Mouse (Mus musculus): Measurements from ENCODE around the gene Psma2. TPM values are rescaled to one million over a fixed set of nuclear protein-coding genes. Genes with fewer than 3 reads are reported as not detected.

The Psma2 gene
- polyA plus RNA-seq, 1 experiment from 2014 or later, result 244 TPM

DNA sequence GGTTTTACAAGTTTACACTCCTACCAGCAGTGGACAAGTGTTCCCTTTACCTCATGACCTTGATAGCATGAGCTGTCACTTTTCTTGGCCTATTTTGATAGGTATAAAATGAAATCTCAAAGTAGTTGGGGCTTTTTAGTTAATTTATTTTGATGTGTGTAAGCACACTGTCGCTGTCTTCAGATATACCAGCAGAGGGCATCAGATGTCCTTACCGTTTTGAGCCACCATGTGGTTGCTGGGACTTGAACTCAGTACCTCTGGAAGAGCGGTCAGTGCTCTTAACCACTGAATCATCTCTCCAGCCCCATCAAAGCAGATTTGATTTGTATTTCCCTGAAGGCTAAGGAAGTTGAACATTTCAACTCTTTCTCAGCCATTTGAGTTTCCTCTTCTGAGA is 75.9 kb downstream of the Psma2 start:
- Histone ChIP-seq H3K27ac (no peak overlapping the region), H3K9me3 (no peaks in the 10 kb centered on the region), H3K36me3 (replicated peaks) (no peaks in the 10 kb centered on the region), H3K4me1 (no peaks in the 10 kb centered on the region), H3K27me3 (ENCODE audit: poor library complexity, severe bottlenecking) (no peaks in the 10 kb centered on the region), H3K4me3 (no peak overlapping the region)
- 67% methylated on average over 3 of the region's 3 CpGs for WGBS
- no peak for DNase-seq (ENCODE audit: extremely low spot score, low spot score)

DNA sequence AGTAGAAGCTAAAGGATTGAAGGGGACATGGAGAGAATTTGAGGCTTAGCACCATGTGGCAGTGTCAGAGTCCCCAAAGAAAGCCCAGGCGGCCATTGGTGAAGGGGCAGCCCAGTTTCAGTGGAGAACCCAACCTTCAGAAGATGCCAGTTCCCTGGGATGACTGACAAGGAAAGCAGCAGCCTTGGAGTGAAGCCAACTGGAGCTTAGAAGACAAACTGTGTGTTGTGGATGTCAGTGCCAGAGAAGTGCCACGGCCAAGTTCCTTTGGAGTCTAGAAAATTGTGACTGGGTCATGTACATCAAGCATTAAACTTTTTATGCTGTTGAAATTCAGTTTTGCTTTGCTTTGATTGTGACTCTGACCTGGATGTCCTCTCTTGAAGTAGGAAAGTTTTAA is 103.8 kb downstream of the Psma2 start:
- Histone ChIP-seq H3K4me1 (peaks cover 6% of the 10 kb centered on the region), H3K27ac (no peak overlapping the region), H3K27me3 (ENCODE audit: poor library complexity, severe bottlenecking) (no peaks in the 10 kb centered on the region), H3K9me3 (no peaks in the 10 kb centered on the region), H3K36me3 (replicated peaks) (no peaks in the 10 kb centered on the region), H3K4me3 (no peak overlapping the region)
- no peak for DNase-seq (ENCODE audit: extremely low spot score, low spot score)
- WGBS, result 85% methylated on average over 2 of the region's 2 CpGs

DNA sequence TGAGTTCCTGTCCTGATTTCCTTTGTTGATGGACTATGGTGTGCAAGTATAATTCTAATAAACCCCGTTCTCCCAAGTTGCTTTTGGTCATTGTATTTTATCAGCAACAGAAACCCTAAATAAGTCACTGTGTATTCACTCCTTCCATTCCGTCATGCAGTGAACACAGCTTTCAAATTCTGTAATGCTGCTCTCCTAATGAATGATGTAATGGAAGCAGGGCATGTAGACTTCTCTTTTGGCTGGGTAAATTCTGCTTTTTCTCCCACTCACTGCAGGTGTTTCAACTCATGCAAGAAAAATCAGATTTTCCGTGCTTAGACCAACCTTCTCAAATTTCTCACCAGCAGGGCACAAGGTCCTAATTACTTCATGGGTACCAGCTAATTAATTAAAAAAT is 104.7 kb downstream of the Psma2 start:
- no peak overlapping the region for H3K27ac ChIP-seq
- 49% methylated on average over 3 of the region's 3 CpGs for WGBS
- H3K27me3 ChIP-seq (ENCODE audit: poor library complexity, severe bottlenecking), result no peaks in the 10 kb centered on the region
- no peaks in the 10 kb centered on the region for H3K36me3 ChIP-seq (replicated peaks)
- no peaks in the 10 kb centered on the region for H3K9me3 ChIP-seq
- DNase-seq (ENCODE audit: extremely low spot score, low spot score), result no peak
- H3K4me1 ChIP-seq, result peaks cover 6% of the 10 kb centered on the region
- H3K4me3 ChIP-seq, result no peak overlapping the region

Other genes starting within 250 kb of the Psma2 start
- gene Hecw1, start 90.0 kb upstream of the Psma2 start, polyA plus RNA-seq (2016; fragmentation: Nextera tagmentation; extraction: Ambion mirVana), result 1.3 and 1.5 TPM in 2 replicates
- gene Mrpl32, start 75 bp upstream of the Psma2 start, polyA plus RNA-seq (2016; fragmentation: Nextera tagmentation; extraction: Ambion mirVana), result 104 TPM in 2 replicates
- 32.1 and 36.4 TPM in 2 replicates for gene AW209491, start 16.9 kb downstream of the Psma2 start, polyA plus RNA-seq (2016; fragmentation: Nextera tagmentation; extraction: Ambion mirVana)

Measured in forebrain, embryonic 10.5 days (tissue).